Mouse (Mus musculus) frontal cortex, adult (tissue): Measurements from ENCODE around the gene Mapkapk2.
"Not testable (repeated sequence)": the region's sequence is repeated elsewhere in the genome, so short reads cannot be mapped to it uniquely, and the experiment has no call there.

Experiments used
- ATAC-seq: cut with Nextera tagmentation; 2 replicates; pipeline ENCODE4 v1.9.2; 2017; ENCODE audit warnings: mild to moderate bottlenecking, moderate library complexity, mixed read lengths; ENCODE audit not compliant: low TSS enrichment

Gene Mapkapk2

DNA sequence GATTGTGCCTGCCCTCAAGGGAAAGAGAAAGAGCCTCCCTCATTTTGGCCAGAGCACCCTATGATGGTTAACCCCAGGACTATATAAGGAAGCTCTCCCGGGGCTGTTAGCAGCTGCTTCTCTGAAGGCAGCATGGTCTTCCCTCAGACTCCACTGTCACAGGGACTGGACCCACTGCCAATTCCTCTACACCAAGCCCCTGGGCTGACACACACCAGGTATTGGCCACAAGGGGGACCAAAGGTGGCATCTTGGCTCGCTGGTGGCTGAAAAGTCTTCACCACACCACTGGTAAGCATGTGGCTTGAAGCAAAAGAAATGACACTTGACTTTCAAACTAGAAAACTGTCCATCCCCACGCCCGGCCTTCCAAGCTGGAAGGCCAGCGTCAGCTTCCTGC lies 47.0 kb downstream of the Mapkapk2 start:
- ATAC-seq = no peak

DNA sequence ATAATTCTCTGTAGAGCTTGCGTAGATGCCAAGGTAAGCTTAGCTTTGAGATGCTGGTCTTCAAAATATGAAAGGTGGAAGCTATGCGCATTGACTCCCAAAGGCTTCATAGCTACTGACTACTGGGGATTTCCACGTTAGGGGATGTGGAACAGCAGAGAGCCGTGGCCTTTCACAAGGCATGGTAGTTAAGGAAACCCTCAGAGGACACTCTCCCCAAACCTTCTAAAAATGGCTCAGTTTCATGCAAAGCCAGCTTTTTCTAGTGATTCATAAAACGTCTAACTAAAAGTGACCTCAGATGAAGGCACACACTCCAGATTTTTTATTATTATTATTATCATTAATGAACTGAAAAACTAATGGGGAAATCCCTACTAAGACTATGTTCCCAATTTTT lies 47.6 kb downstream of the Mapkapk2 start:
- no peak for ATAC-seq

DNA sequence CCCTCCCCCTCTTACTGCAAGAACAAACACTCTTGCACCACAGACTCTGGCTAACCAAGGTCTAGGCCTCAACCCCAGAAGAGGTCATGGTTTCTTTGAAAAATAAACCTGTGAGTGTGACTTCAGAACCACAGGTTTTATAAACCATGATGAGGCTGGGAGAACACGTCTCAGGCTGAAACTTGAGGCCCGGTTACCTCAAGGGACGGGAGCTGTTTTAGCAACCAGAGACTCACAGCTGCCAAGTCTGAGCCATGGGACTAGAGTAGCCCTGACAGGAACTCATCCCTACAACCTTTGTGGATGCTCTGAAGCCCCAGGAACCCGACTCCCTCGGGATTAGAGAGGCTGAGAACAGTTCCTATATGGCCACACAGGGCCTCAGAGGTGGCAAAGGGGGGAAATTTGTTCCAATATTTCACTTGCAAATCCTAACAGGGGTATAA lies 48.2 kb downstream of the Mapkapk2 start:
- no peak for ATAC-seq

DNA sequence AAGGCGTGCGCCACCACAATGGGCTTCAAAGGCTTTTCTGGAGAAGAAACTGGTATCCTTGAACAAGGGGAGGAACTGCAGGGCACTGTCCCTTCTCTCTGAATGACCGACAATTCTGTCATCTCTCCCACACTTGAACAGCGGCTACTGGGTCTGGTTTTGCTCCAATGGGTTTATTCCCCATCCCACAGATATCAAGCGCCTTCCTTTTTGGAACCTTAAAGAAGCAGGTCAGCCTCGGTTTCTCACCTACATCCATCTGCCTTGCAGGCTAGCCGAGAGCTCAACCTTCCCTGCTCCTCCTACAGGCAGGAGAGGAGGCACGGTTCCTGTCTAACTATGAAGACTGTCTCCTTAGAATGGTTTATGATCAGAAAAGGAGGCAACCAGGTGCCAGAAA lies 48.7 kb downstream of the Mapkapk2 start:
- no peak for ATAC-seq

DNA sequence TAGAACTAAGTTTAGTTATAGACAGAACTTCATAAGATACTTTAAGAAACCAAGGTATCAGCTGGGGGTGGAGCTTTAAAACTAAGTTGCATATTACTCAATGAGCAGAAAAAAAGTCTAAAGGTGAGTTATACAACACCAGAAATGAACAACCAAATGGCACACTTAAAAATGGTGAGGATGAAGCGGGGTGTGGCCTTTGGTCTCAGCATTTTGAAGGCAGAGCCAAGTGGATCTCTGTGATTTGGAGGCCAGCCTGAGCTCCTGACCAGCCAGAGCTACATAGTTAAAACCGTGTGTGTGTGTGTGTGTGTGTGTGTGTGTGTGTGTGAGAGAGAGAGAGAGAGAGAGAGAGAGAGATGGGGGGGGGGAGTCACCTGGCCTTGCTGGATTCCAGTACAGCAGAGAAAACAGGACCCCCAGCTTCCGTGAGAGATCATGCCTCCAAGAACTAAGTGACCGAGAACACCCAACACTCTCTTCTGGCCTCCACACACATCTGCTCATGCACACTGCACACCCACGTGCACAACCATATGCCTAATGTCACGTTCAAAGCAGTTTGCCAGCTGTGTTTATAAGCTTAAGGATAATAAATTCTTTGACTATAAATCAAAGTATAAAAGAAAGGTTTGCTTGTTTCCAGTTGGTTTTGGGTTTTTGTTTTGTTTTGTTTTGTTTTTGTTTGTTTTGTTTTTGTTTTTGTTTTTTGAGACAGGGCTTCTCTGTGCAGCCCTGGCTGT lies 49.3 kb downstream of the Mapkapk2 start:
- no peak for ATAC-seq

DNA sequence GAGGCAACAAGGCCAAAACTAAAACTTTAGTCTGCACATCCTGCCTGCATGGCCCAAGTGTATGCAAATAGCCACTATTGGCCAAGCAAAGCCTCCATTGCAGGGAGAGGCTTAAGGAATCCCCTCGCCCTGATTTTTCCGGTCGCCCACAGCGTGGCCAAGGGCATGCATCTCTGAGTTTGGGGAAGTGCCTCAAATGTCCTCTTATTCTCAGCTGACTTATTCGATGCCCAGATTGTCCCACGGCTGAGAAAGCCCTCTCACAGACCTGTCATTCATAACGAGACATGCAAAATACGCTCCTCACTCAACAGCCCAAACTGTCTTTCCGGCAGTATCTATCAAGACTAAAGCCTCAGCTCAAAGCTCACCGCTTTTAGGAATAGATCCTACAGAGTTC lies 51.0 kb downstream of the Mapkapk2 start:
- no peak for ATAC-seq

DNA sequence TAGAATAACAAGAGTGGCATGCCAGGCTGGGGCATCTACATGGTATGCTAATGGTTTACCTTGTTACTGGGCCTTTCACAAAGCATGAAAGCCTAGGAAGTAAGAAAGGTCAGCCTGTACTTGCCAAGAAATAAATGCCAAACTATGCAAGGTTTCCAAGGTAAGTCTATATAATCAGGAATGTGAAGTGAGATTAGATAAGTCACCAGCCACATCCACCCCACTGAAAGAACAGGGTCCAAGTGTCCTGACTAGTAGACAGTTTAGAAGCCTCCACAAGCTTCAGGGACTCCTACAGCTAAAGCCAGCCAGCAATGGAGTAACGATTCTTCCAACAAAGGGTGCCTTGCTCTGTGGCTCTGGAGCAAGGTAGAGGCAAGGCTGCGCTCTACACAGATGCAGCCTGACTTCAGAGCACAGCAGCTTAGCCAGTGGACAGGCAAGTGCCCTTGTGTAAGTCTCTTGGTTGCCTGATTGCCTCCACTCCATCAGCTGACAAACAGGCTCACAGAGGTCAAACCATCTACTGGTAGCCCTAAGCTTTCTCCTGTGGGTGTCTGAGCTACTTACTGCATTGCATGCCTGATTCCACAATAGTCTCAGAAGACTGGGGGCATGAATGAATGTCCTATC lies 51.8 kb downstream of the Mapkapk2 start:
- ATAC-seq = no peak

DNA sequence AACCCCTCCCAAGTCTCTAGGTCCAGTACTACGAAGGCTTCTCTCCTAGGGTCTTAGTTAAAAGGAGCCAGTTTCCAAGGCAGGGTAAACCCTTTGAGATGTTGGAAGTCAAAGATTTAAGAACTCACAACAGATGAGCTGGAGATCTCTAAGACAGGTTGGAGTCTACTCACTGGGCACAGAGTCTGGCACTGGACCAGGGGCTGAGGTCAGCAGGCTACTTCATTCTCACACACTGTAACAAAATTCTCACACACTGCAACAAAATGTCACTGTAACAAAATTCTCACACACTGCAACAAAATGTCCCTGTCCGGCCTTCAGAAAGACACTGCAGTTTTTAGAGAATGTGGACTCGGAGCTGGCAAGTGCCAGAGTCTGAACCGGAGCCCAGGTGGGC lies 54.0 kb downstream of the Mapkapk2 start:
- ATAC-seq = no peak

DNA sequence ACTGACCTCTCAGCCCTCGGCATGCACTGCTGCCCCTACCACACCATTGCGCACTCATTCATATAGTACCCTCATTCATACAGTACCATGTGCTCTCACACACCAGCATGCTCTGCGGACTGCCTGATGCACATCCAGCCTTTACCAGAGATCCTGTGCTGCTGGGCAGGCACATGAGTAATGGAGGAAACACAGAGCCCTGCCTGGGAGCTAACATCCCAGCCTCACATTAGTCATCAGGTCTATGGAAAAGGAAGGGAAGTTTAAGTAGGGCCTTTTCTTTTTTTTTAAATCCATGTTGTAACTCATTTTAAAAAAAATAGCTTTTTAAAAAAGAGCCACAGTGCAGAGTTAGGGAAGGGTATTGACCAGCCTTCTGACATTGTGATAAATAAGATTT lies 54.9 kb downstream of the Mapkapk2 start:
- no peak for ATAC-seq

DNA sequence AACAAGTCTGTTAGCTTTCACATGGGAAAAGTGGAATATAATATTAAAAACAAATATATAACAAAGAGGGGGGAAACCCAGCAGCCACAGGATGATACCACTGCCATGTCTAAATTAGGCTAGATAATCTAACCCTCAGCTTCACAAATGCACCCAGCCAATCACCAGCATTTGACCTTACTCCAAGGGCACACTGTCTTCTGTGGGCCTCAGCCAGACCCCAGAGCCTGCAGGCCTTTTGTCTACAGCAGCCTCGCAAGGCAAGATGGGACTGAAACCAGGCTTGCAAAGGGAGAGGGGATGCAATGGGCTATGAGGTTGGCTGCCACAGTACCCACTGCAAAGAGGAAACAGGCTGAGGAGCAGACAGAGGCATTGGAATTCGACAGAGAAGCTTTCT lies 55.4 kb downstream of the Mapkapk2 start:
- ATAC-seq = no peak

DNA sequence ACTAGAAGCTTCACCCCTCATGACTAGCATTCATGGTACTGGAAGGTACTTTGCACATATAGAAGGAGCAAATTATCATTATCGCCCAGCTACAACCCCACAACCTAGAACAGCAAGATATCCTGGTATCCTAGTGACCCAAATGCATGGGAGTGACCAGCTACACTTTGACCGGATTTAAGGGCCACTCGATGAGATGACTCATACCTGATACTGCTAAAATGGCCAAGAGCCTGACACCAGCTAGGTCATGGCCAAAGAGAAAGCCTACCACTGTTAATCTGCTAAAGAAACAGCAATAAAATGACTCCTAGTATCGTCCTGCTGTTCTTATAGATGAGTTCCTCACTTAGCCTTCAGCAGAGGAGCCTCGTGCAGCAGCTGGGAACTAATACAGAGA lies 58.1 kb downstream of the Mapkapk2 start:
- ATAC-seq = no peak

DNA sequence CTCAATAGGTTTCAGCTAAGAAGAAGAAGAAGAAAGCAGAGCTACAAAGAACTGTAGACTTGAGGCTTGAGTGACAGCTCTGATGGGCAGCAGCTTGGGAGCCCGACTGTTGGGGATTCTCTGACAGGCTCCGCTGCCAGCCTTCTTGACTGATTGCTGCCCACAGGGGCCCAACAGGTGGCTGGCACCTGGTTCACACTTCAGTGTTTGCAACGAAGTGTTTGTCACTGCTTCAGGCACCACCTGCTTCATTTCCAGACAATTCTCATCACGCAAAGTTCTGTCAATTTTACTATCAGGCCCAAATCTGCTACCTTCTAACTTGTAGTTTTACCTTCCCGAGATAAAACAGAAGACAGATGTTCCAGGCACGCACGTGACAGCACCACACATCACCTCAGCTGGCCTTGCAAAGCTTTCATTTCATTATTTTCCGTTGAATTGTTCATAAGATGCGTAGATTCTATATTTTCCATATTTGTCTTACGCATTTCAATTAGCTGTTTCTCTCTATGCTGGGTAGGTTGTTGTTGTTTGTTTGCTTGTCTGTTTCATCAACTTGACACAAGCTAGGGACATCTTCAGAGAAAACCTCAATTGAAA lies 59.1 kb downstream of the Mapkapk2 start:
- ATAC-seq = no peak

DNA sequence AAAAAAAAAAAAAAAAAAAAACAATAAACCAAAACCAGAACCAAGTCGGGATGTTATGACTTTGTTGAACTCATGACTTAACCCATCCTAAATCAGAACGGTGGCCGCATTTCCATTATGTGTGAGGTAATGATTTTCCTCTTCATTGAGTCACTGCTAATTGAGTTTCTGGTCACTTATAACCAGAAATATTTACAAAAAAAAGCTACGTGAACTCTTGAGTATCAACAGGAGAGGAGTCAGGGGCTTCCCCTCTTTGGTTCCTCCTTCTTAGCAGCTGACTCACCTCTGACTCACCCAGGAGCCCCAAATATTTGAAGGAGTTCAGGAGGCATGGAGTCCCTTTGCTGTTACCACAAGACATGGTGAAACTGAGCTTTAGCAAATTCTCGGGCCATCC lies 59.6 kb downstream of the Mapkapk2 start:
- no peak for ATAC-seq

DNA sequence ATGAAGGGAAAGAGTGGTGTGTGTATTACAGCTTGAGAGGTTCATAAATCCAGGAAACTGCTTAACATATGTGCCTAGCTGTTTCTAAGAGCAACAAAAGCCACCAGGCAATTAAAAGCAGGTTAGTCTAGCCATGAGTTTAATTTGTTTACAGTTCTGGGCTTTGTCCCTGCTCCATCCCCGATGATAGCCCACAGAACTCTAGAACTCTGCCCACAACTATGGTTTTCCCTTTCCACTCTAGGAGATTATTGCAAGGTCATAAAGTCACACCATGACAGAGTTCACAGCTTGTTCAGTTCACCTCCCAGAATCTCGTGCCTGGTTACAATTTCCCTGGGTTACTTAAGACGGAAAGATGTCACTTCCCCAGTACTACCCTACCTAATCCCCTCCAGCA lies 66.4 kb downstream of the Mapkapk2 start:
- no peak for ATAC-seq

DNA sequence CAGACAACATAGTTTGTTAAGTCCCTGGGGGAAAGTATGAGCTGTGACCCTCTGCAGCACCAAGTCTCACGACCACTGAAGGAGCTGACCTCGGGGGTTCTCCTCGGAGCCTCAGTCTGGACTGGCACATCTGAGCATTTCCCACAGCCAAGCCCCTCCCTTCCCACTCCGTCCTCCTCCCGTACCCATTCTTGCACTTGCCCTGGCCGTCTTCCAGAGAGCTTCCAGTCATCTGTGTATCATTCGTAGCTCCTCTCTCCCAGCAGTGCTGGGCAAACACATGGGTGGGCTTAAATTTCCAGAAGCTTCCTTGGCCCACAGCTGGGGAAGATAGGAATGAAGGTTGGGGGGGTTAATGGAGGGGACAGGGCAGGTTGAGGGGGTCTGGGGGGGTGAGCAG lies 67.4 kb downstream of the Mapkapk2 start:
- no peak for ATAC-seq

DNA sequence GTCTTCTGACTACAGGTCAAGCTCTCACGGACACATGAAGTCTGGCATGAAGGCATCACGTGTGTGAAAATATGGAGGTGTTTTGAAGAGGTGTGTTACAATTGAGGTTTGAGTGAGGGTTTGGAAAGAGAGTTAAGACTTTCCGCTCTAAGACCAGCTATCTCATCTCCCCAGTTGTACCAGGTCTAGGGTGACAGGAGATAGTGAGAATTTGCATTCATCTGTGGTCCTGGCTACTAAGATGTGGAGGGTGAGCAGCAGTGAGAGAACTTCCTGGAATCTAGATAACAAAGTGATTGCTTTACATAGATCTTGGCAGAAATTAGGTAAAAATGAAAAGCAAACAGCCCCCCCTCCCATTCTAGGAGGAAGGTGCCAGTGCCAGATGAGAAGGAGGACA lies 68.4 kb downstream of the Mapkapk2 start:
- ATAC-seq = no peak

DNA sequence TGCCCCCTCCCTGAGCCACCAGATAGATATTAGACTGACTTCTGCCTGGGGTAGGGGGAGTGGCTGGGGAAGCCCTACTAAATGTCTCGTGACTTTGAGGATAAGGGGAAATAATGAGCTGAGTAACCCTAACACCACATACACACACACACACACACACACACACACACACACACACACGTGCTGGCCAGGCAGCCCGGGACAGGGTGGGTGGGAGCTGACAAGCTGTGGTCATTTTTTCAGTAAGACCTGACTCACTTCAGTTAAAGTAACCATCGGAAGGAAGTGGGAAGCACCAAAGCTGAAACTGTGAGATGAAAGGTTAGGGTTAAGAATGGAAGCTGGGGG lies 71.8 kb downstream of the Mapkapk2 start:
- no peak for ATAC-seq

DNA sequence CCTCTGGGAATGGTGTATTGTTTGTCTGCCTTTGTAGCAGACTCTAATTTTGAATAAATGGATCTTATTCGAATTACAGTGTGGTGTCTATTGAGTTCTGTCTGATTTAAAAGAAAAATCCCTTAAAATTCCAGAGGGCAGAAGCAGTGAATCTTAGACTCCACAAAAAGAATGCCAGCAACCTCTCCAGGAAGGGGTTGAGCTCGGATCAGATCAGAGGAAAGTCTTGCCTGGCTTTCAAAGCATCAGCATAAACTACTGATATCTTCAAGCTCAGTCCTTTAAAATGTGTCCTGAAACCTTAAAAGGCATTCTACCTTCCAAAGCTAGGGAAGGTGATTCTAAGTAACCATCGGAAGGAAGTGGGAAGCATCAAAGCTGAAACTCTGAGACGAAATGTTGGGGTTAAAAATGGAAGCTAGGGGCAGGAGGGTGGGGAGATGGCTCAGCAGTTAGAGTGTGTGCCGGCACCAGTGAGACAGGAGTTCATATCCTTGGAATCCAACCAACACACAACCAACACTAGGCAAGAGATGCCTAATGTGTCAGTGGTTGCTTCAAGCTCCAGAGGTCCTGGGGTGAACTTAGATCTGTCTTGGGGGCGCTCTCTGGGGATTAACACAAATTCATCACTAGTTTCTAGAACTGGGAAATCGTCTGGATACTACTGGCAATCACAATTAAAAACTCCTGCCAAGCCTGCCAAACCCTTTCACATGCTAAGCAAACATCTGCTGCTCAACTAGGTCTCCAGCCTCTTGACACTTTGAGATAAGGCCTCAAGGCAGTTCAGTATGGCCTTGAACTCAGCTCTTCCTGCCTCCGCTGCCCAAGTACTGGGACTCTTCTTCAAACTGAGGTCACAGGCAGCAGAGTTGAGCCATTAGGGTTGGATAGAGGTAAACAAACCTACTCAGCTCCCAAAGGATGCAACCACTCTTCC lies 72.5 kb downstream of the Mapkapk2 start:
- ATAC-seq = no peak

DNA sequence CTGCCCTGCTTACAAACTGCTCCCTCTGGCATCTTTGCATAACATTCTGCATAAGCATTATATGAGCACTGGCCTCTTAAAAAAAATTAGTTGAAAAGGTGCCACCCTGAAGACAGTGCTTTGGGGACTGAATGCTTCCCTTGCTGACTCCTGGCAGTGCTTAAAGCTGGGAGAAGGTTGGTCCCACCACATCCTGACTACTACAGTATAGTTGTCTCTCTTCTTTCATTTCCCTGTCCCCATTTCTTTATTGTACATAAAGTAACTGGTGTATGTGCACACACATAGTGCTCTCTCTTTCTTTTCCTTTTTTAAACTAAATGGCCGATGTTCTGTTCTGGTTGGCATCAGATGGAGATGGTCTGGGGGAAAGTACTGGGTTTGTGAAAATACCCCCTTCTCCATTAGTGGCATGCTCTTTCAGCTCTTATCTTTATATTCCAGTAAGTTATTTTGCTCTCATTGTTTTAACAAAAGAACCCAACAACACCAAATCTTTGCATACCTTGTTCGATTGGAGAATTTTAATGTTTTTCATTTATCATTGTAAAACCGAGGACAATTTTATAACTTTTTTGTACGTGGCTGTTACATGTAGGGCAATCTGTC lies 74.3 kb downstream of the Mapkapk2 start:
- ATAC-seq = not testable (repeated sequence)

DNA sequence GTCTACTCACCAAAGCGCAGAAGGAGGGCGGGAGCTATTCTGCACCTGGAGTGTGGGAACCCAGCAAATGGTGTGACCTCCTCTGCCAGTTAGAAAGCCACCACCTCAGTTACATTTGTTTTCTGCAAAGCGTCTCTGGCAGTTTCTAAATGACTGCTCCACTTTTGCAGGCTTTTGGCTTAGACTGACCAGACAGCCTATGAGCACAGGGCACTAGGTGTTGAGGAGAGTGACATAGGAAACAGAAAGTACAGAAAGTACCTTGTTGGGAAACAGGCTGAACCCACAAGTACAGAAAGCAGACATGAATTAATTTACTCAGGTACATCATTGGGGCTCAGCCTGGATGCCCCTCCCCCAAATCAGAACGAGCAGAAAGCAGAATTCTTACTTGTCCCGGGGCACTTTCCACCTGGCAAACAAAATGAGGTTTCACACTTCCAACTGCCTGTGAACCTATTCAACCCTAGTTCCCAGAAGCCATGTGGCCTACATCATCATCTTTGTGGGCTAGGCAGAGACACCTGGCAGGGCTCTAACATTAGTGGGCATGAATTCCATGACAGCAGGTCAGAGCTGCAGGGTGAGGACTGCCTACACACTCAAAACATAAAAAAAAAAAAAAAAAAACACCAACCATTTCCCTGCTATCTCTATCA lies 74.9 kb downstream of the Mapkapk2 start:
- ATAC-seq = no peak

DNA sequence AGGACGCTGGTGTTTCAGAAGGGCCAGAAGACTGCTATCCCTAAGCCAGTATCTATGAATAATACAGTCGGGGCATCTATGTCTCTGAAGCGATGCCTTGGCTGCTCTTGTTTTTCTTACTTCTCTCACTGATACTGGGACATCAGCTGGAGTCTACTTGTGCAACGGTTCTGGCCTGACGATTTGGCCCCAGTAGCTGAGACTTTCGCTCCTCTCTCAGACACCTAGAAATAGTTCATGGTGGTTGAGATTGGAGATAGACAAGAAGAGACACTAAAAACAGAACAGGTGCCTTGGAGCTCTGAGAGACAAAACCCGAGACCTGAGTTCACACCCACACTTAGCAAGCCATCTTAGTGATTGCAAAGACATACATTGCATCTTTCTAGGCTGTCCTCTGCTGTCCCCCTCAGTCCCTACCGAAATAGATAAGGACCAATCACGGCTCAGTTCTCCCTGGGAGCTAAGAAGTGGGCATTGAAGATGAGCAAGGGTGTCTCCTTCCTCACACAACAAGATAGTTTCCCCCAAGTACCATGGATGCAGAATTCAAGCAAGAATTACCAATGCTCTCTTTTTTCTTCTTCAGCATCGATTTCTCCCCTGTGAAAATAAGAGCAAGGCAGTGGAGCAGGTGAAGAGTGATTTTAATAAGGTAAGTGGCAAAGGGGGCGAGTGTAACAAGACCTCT lies 75.6 kb downstream of the Mapkapk2 start:
- no peak for ATAC-seq
